Mouse (Mus musculus): ENCODE data around the gene Kirrel2. TPM values are rescaled to one million over a fixed set of nuclear protein-coding genes. Genes with fewer than 3 reads are reported as not detected.

The Kirrel2 gene
- total RNA-seq, 2 experiments from 2014 or later: 11.4 to 11.7 TPM

- DNase-seq (ENCODE audit: low spot score in 2 of 2): no peak
- intact Hi-C loops (cut with DNase I): no loop called here
These were observed 3.2 kb downstream of the Kirrel2 start for GRCm38 (mm10) chr7:30454259-30454658.

- DNase-seq (ENCODE audit: low spot score in 2 of 2): no peak
- intact Hi-C loops (cut with DNase I): no loop called here
These were observed 3.7 kb downstream of the Kirrel2 start for GRCm38 (mm10) chr7:30453766-30454165.

- DNase-seq (ENCODE audit: low spot score in 2 of 2): no peak
- intact Hi-C loops (cut with DNase I): no loop called here
These were observed 4.2 kb downstream of the Kirrel2 start for GRCm38 (mm10) chr7:30453327-30453726.

- DNase-seq (ENCODE audit: low spot score in 2 of 2): no peak
- intact Hi-C loops (cut with DNase I): no loop called here
These were observed 7.2 kb downstream of the Kirrel2 start for GRCm38 (mm10) chr7:30450241-30450640.

GRCm38 (mm10) chr7:30444971-30445751 is 12.3 kb downstream of the Kirrel2 start, which contains the start of gene Aplp1:
TSS of gene Aplp1 (minus strand) at chr7:30445535.
- peak; percentile 85 to 87 for DNase-seq (ENCODE audit: low spot score in 2 of 2)
- intact Hi-C loops (cut with DNase I): loop anchor here (2.0 to 5.0 kb wide), 2 partner anchors 47 to 114 kb away; partner anchors contain the start of genes Lin37 and Prodh2

GRCm38 (mm10) chr7:30444154-30444970 is 13.1 kb downstream of the Kirrel2 start:
- intact Hi-C loops (cut with DNase I): loop anchor here (2.0 to 5.0 kb wide), 2 partner anchors 48 to 114 kb away; partner anchors contain the start of genes Lin37 and Prodh2
- DNase-seq (ENCODE audit: low spot score in 2 of 2): peak; percentile 73 to 85

- intact Hi-C loops (cut with DNase I): loop anchor here (2.0 to 5.0 kb wide), 2 partner anchors 49 to 115 kb away; partner anchors contain the start of genes Lin37 and Prodh2
- DNase-seq (ENCODE audit: low spot score in 2 of 2): no peak
These were observed 13.8 kb downstream of the Kirrel2 start for GRCm38 (mm10) chr7:30443696-30444095.

GRCm38 (mm10) chr7:30440697-30441096 is 16.8 kb downstream of the Kirrel2 start:
- intact Hi-C loops (cut with DNase I): loop anchor here (5.0 kb wide), 1 partner anchor 52 kb away; the partner anchor contains the start of gene Prodh2
- peak; percentile 59 to 71 for DNase-seq (ENCODE audit: low spot score in 2 of 2)

- no peak for DNase-seq (ENCODE audit: low spot score in 2 of 2)
- intact Hi-C loops (cut with DNase I): loop anchor here (1.0 to 5.0 kb wide), 2 partner anchors 28 to 53 kb away; partner anchors contain the start of gene Prodh2
These were observed 17.8 kb downstream of the Kirrel2 start for GRCm38 (mm10) chr7:30439734-30440133.

GRCm38 (mm10) chr7:30436879-30437278 is 20.6 kb downstream of the Kirrel2 start:
- DNase-seq (ENCODE audit: low spot score in 2 of 2): no peak
- intact Hi-C loops (cut with DNase I): no loop called here

- intact Hi-C loops (cut with DNase I): no loop called here
- DNase-seq (ENCODE audit: low spot score in 2 of 2): no peak
These were observed 22.3 kb downstream of the Kirrel2 start for GRCm38 (mm10) chr7:30435156-30435555.

- intact Hi-C loops (cut with DNase I): no loop called here
- no peak for DNase-seq (ENCODE audit: low spot score in 2 of 2)
These were observed 22.8 kb downstream of the Kirrel2 start for GRCm38 (mm10) chr7:30434701-30435100.

GRCm38 (mm10) chr7:30434238-30434637 is 23.3 kb downstream of the Kirrel2 start:
- DNase-seq (ENCODE audit: low spot score in 2 of 2): no peak
- intact Hi-C loops (cut with DNase I): no loop called here

GRCm38 (mm10) chr7:30431793-30432192 is 25.7 kb downstream of the Kirrel2 start:
- intact Hi-C loops (cut with DNase I): loop anchor here (1.0 to 2.0 kb wide), 2 partner anchors 58 to 95 kb away; no protein-coding TSS in a partner anchor

GRCm38 (mm10) chr7:30430191-30430590 is 27.3 kb downstream of the Kirrel2 start:
- intact Hi-C loops (cut with DNase I): loop anchor here (2.0 kb wide), 1 partner anchor 93 kb away; no protein-coding TSS in a partner anchor
- no peak for DNase-seq (ENCODE audit: low spot score in 2 of 2)

More at GRCm38 (mm10) chr7:30431793-30432192, 25.7 kb downstream of the Kirrel2 start:
- peak; percentile 84 to 97 for DNase-seq (ENCODE audit: low spot score in 2 of 2)

- no peak for DNase-seq (ENCODE audit: low spot score in 2 of 2)
- intact Hi-C loops (cut with DNase I): no loop called here
These were observed 28.2 kb downstream of the Kirrel2 start for GRCm38 (mm10) chr7:30429327-30429726.

GRCm38 (mm10) chr7:30423071-30423641 is 34.3 kb downstream of the Kirrel2 start:
- DNase-seq (ENCODE audit: low spot score in 2 of 2): peak; percentile 66 to 81
- intact Hi-C loops (cut with DNase I): loop anchor here (2.0 kb wide), 1 partner anchor 50 kb away; no protein-coding TSS in a partner anchor

GRCm38 (mm10) chr7:30422560-30422959 is 34.9 kb downstream of the Kirrel2 start:
- intact Hi-C loops (cut with DNase I): loop anchor here (2.0 kb wide), 1 partner anchor 50 kb away; no protein-coding TSS in a partner anchor
- no peak for DNase-seq (ENCODE audit: low spot score in 2 of 2)

GRCm38 (mm10) chr7:30421890-30422435 is 35.5 kb downstream of the Kirrel2 start:
- intact Hi-C loops (cut with DNase I): loop anchor here (2.0 kb wide), 1 partner anchor 49 kb away; no protein-coding TSS in a partner anchor
- DNase-seq (ENCODE audit: low spot score in 2 of 2): peak; percentile 97
